Mouse (Mus musculus) ES-E14 (cell line): ENCODE data around the gene Slc23a2. TPM values are rescaled to one million over a fixed set of nuclear protein-coding genes. Genes with fewer than 3 reads are reported as not detected.

Source experiments
- DNase-seq: peaks from one replicate; pipeline ENCODE4 v3.0.0-alpha.2; 2013; ENCODE audit warnings: low read depth, low spot score
- H3K27ac ChIP-seq: 2 replicates; pipeline ENCODE4 v1.5.1; 2012; ENCODE audit warnings: low read depth, mild to moderate bottlenecking, low read length, moderate library complexity, mixed read lengths; ENCODE audit not compliant: poor library complexity, insufficient read depth, severe bottlenecking
- H3K36me3 ChIP-seq: 2 replicates; pipeline ENCODE4 v1.6.1; 2012; ENCODE audit warnings: mild to moderate bottlenecking, low read length, moderate library complexity, mixed read lengths; ENCODE audit not compliant: control insufficient read depth, poor library complexity, insufficient read depth, severe bottlenecking
- H3K4me1 ChIP-seq, 2 experiments: fragments of 150-350 bp in 1 of 2; sonication (generic) in 1 of 2; 2 replicates each; pipeline ENCODE4 v1.6.1; 2012; ENCODE audit warnings: low read length in 2 of 2, mild to moderate bottlenecking in 1 of 2, mixed read lengths in 1 of 2; ENCODE audit not compliant: control insufficient read depth in 2 of 2, insufficient read depth in 2 of 2, poor library complexity in 1 of 2
- H3K4me3 ChIP-seq, 2 experiments: fragments of 150-350 bp in 1 of 2; sonication (generic) in 1 of 2; 2 replicates each; pipeline ENCODE4 v1.5.1; 2012; ENCODE audit warnings: low read length in 2 of 2, low read depth in 1 of 2, mild to moderate bottlenecking in 1 of 2, mixed read lengths in 1 of 2; ENCODE audit not compliant: insufficient read depth in 1 of 2, poor library complexity in 1 of 2, severe bottlenecking in 1 of 2
- H3K9ac ChIP-seq: 2 replicates; pipeline ENCODE4 v1.6.1; 2012; ENCODE audit warnings: low read depth, mild to moderate bottlenecking, low read length, mixed read lengths; ENCODE audit not compliant: poor library complexity, insufficient read depth, severe bottlenecking
- H3K9me3 ChIP-seq: fragments of 150-350 bp; sonication (generic); 2 replicates; pipeline ENCODE4 v1.6.1; 2012; ENCODE audit warnings: low read depth, mild to moderate bottlenecking, low read length; ENCODE audit not compliant: control insufficient read depth, insufficient read depth
- CHD2 ChIP-seq: IDR thresholded peaks from 2 replicates; pipeline ENCODE4 v1.6.1; 2014; ENCODE audit warnings: mild to moderate bottlenecking, low read depth, low read length, inconsistent platforms
- HCFC1 ChIP-seq: IDR thresholded peaks from 2 replicates; pipeline ENCODE4 v1.6.1; 2012; ENCODE audit warnings: low read length, inconsistent platforms, borderline replicate concordance; ENCODE audit not compliant: insufficient read depth
- MAFK ChIP-seq: IDR thresholded peaks from 2 replicates; pipeline ENCODE4 v1.6.1; 2014; ENCODE audit warnings: mild to moderate bottlenecking, low read depth, low read length, inconsistent platforms; ENCODE audit not compliant: insufficient read depth
- ZC3H11A ChIP-seq: IDR thresholded peaks from 2 replicates; pipeline ENCODE4 v1.6.1; 2012; ENCODE audit warnings: low read depth, mild to moderate bottlenecking, inconsistent platforms, low read length, borderline replicate concordance
- ZNF384 ChIP-seq: IDR thresholded peaks from 2 replicates; pipeline ENCODE4 v1.6.1; 2012; ENCODE audit warnings: low read depth, low read length, inconsistent platforms
- in situ Hi-C, 2 experiments: fragments of 600-800 bp; cut with MboI; formaldehyde crosslinking; loops; one replicate each; pipeline ENCODE4 v1.15.1; 2025; ENCODE audit warnings: low sequenced_read_pairs in 2 of 2, inconsistent platforms in 1 of 2; ENCODE audit not compliant: unreplicated experiment in 2 of 2
- total RNA-seq: library from RNA; depleted of rRNA; stranded (reverse); fragments of 300-350 nt; gene quantifications from 2 replicates; pipeline ENCODE4 v1.2.3, GENCODE M21; 2012

The Slc23a2 gene
- total RNA-seq, 1 experiment = 33.7 TPM

- H3K9ac ChIP-seq = no peak overlapping the region
Measured at GRCm38 (mm10) chr2:132169150-132169549, 24.2 kb upstream of the Slc23a2 start.

GRCm38 (mm10) chr2:132163626-132164025, 18.7 kb upstream of the Slc23a2 start:
- Histone ChIP-seq H3K4me3 (no peak overlapping the region), H3K9me3 (no peaks in the 10 kb centered on the region), H3K9ac (no peak overlapping the region), H3K4me1 (no peaks in the 10 kb centered on the region), H3K27ac (no peak overlapping the region), H3K36me3 (no peaks in the 10 kb centered on the region)
- in situ Hi-C loops = no loop called here
- DNase-seq = no peak
- TF ChIP-seq ZNF384 (no peak), CHD2 (no peak), ZC3H11A (no peak), HCFC1 (no peak), MAFK (no peak)

More at GRCm38 (mm10) chr2:132169150-132169549, 24.2 kb upstream of the Slc23a2 start:
- TF ChIP-seq ZNF384 = no peak
- TF ChIP-seq CHD2 = no peak
- TF ChIP-seq HCFC1 = no peak
- no peak for TF ChIP-seq MAFK
- TF ChIP-seq ZC3H11A = no peak
- H3K36me3 ChIP-seq = no peaks in the 10 kb centered on the region
- H3K9me3 ChIP-seq = no peaks in the 10 kb centered on the region
- H3K4me1 ChIP-seq = no peaks in the 10 kb centered on the region
- no peak for DNase-seq
- H3K27ac ChIP-seq = no peak overlapping the region
- H3K4me3 ChIP-seq = no peak overlapping the region
- in situ Hi-C loops = no loop called here

- TF ChIP-seq CHD2 (no peak), HCFC1 (no peak), MAFK (no peak), ZNF384 (no peak), ZC3H11A (no peak)
- in situ Hi-C loops = no loop called here
- no peak overlapping the region; the same call in 1 of the 2 replicates for H3K27ac ChIP-seq
- H3K9me3 ChIP-seq = no peaks in the 10 kb centered on the region
- H3K9ac ChIP-seq = no peak overlapping the region
- no peak overlapping the region for H3K4me3 ChIP-seq
- no peak for DNase-seq
- H3K4me1 ChIP-seq = peaks cover 0 to 3% of the 10 kb centered on the region in 2 experiments; a peak in 1 of 4 replicates
- no peaks in the 10 kb centered on the region for H3K36me3 ChIP-seq
Measured at GRCm38 (mm10) chr2:132157482-132157881, 12.6 kb upstream of the Slc23a2 start.

- no peaks in the 10 kb centered on the region for H3K36me3 ChIP-seq
- DNase-seq = no peak
- TF ChIP-seq ZNF384 (no peak), CHD2 (no peak), HCFC1 (no peak), MAFK (no peak), ZC3H11A (no peak)
- peaks cover 2 to 8% of the 10 kb centered on the region in 2 experiments; a peak in 2 of 4 replicates for H3K4me1 ChIP-seq
- H3K27ac ChIP-seq = no peak overlapping the region
- no peak overlapping the region for H3K4me3 ChIP-seq
- no peak overlapping the region for H3K9ac ChIP-seq
- no peaks in the 10 kb centered on the region for H3K9me3 ChIP-seq
- in situ Hi-C loops = no loop called here
Measured at GRCm38 (mm10) chr2:132152670-132153069, 7.8 kb upstream of the Slc23a2 start.
